Mouse (Mus musculus) kidney, embryonic 16.5 days (tissue): ENCODE measurements around the gene Pkd2l1. TPM values are rescaled to one million over a fixed set of nuclear protein-coding genes. Genes with fewer than 3 reads are reported as not detected.

Experiments used
- polyA plus RNA-seq: library from polyadenylated mRNA; unstranded; fragments of >200 nt; fragmentation: Nextera tagmentation; extraction: Ambion mirVana; gene quantifications from 2 replicates; pipeline ENCODE4 v1.2.1, GENCODE M21; 2015

Pkd2l1 gene
- polyA plus RNA-seq, 1 experiment from 2014 or later = not detected

Other genes with a start within 250 kb of the Pkd2l1 start
- gene Cpn1, start 205.9 kb downstream of the Pkd2l1 start, polyA plus RNA-seq = 80.6 and 81.5 TPM in 2 replicates
- gene Cyp2c23, start 163.2 kb downstream of the Pkd2l1 start, polyA plus RNA-seq = 0.58 and 0.60 TPM in 2 replicates
- 57.7 and 58.1 TPM in 2 replicates for gene Erlin1, start 122.7 kb downstream of the Pkd2l1 start, polyA plus RNA-seq
- gene Chuk, start 85.0 kb downstream of the Pkd2l1 start, polyA plus RNA-seq = 52.6 and 55.1 TPM in 2 replicates
- 35.9 and 37.5 TPM in 2 replicates for gene Cwf19l1, start 56.6 kb downstream of the Pkd2l1 start, polyA plus RNA-seq
- gene Bloc1s2, start 46.0 kb downstream of the Pkd2l1 start, polyA plus RNA-seq = 82.8 and 85.1 TPM in 2 replicates
- 0.60 and 0.94 TPM in 2 replicates for gene Scd3, start 10.8 kb upstream of the Pkd2l1 start, polyA plus RNA-seq
- 178 and 193 TPM in 2 replicates for gene Scd2, start 101.2 kb upstream of the Pkd2l1 start, polyA plus RNA-seq
- gene Scd4, start 140.7 kb upstream of the Pkd2l1 start, polyA plus RNA-seq = 0.12 and 0.17 TPM in 2 replicates
- gene Scd1, start 215.4 kb upstream of the Pkd2l1 start, polyA plus RNA-seq = 3.1 and 3.3 TPM in 2 replicates